ENCODE assay signal across 1 mouse cellular context in the genomic region with DNA sequence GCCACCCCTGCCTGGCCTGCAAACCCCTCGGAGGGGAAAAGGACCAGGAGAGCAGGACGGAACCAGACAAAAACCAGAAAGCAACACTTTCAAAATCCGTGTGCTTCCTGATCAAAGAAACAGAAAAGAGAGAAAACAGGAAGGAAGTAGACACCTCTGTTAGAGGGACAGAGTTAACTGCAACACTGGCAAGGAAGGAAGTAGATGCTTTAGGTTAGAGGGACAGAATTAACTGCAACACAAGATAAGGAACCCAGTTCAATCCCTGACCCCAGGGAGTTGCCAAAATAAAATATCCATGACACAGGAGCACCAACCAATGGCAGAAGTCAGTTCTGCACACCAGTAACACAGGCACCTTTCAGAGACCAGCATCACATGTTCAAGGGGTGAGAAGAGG.
TF ChIP-seq lines count a peak whose summit lies in the region.

No protein-coding gene starts in this region.

TF ChIP-seq in MEL, 35 proteins besides CTCF, POLR2A, EP300 and RAD21 (continued from another document):
- TF ChIP-seq NRF1 (IDR thresholded peaks at IDR 0.05; ENCODE audit: insufficient read depth, low read depth, low read length, poor library complexity, severe bottlenecking) (no peak), GABPA (IDR thresholded peaks at IDR 0.05; ENCODE audit: low read depth, low read length) (no peak), ZMIZ1 (IDR thresholded peaks at IDR 0.05; ENCODE audit: low read depth, low read length) (no peak), TCF12 (IDR thresholded peaks at IDR 0.05; ENCODE audit: low read depth, low read length) (no peak), POLR2AphosphoS5 (IDR thresholded peaks at IDR 0.05; ENCODE audit: borderline replicate concordance, low read depth, low read length) (no peak), MYC (IDR thresholded peaks at IDR 0.05; ENCODE audit: low read depth, low read length) (0 out of 2 replicates have a peak, but pooled peaks have one; percentile 52), TBP (IDR thresholded peaks at IDR 0.05; ENCODE audit: low read depth, low read length) (no peak), SMC3 (IDR thresholded peaks at IDR 0.05; ENCODE audit: low read depth, low read length) (no peak), HCFC1 (IDR thresholded peaks at IDR 0.05; ENCODE audit: low read depth, low read length) (peak; percentile 78), MAFK (IDR thresholded peaks at IDR 0.05; ENCODE audit: borderline replicate concordance, low read depth, low read length) (no peak), MXI1 (IDR thresholded peaks at IDR 0.05; ENCODE audit: low read depth, low read length) (no peak), UBTF (IDR thresholded peaks at IDR 0.05; ENCODE audit: borderline replicate concordance, insufficient read depth, low read depth, low read length) (no peak), ZC3H11A (IDR thresholded peaks at IDR 0.05; ENCODE audit: low read depth, low read length) (no peak), MAZ (IDR thresholded peaks at IDR 0.05; ENCODE audit: low read depth, low read length) (no peak)
